Mouse (Mus musculus) intestine, postnatal 0 days (tissue): ENCODE data around the gene Ddx24. TPM values are rescaled to one million over a fixed set of nuclear protein-coding genes. Genes with fewer than 3 reads are reported as not detected.
A peak's percentile ranks its signal among the peaks of the same experiment; 100 is the strongest.

Source experiments
- ATAC-seq: fragments of 200-750 bp; cut with Nextera tagmentation; 2 replicates; pipeline ENCODE4 v1.8.0; 2017; ENCODE audit warnings: mild to moderate bottlenecking, moderate TSS enrichment, moderate library complexity
- H3K27ac ChIP-seq: fragments of 300-500 bp; sonication (generic); 2 replicates; pipeline ENCODE4 v1.5.1; 2014; ENCODE audit warnings: mild to moderate bottlenecking, low read depth, low read length, moderate library complexity
- H3K27me3 ChIP-seq: fragments of 300-500 bp; sonication (generic); replicated peaks from 2 replicates; pipeline ENCODE4 v1.6.1; 2014; ENCODE audit warnings: low read length, mixed read lengths; ENCODE audit not compliant: control insufficient read depth, insufficient read depth
- H3K36me3 ChIP-seq: fragments of 300-500 bp; sonication (generic); 2 replicates; pipeline ENCODE4 v1.6.1; 2014; ENCODE audit warnings: mild to moderate bottlenecking, moderate library complexity; ENCODE audit not compliant: control insufficient read depth, insufficient read depth
- H3K4me1 ChIP-seq: fragments of 300-500 bp; sonication (generic); replicated peaks from 2 replicates; pipeline ENCODE4 v1.6.1; 2014; ENCODE audit warnings: antibody characterized with exemption, low read length, mixed read lengths; ENCODE audit not compliant: control insufficient read depth, insufficient read depth
- H3K4me2 ChIP-seq: fragments of 300-500 bp; sonication (generic); replicated peaks from 2 replicates; pipeline ENCODE4 v1.6.1; 2014; ENCODE audit warnings: low read depth, mild to moderate bottlenecking, moderate library complexity
- H3K4me3 ChIP-seq: fragments of 300-500 bp; sonication (generic); 2 replicates; pipeline ENCODE4 v1.5.1; 2014; ENCODE audit warnings: low read depth, low read length
- H3K9ac ChIP-seq: fragments of 300-500 bp; sonication (generic); 2 replicates; pipeline ENCODE4 v1.6.1; 2014; ENCODE audit warnings: mild to moderate bottlenecking, low read depth, low read length
- H3K9me3 ChIP-seq: fragments of 300-500 bp; sonication (generic); 2 replicates; pipeline ENCODE4 v1.6.1; 2016; ENCODE audit warnings: mixed run types; ENCODE audit not compliant: control insufficient read depth
- CTCF ChIP-seq: sonication (generic); IDR thresholded peaks from 2 replicates; pipeline ENCODE4 v1.5.1; 2016; ENCODE audit warnings: low read depth, mild to moderate bottlenecking, control low read depth, antibody characterized with exemption, moderate library complexity
- WGBS: fragments of 180-500 bp; shearing (Covaris S2); extraction: QIAGEN DNeasy Blood & Tissue Kit; methylation state at CpG from one replicate; pipeline ENCODE4 v1.1.7; 2014; 5-methylcytosine and 5-hydroxymethylcytosine counted together
- polyA plus RNA-seq: library from polyadenylated mRNA; unstranded; fragments of >200 nt; fragmentation: Nextera tagmentation; extraction: Ambion mirVana; gene quantifications from 2 replicates; pipeline ENCODE4 v1.2.1, GENCODE M21; 2015

The Ddx24 gene
- polyA plus RNA-seq, 1 experiment from 2014 or later: 84.6 TPM

GRCm38 (mm10) chr12:103393528-103393927, 32.1 kb downstream of the Ddx24 start:
- no peaks in the 10 kb centered on the region for H3K36me3 ChIP-seq
- WGBS: 22% methylated on average over 6 of the region's 6 CpGs
- no peak overlapping the region for H3K27ac ChIP-seq
- H3K4me1 ChIP-seq: peaks cover 10% of the 10 kb centered on the region
- no peak overlapping the region for H3K4me2 ChIP-seq
- H3K9me3 ChIP-seq: no peaks in the 10 kb centered on the region
- ATAC-seq: no peak
- H3K27me3 ChIP-seq: no peaks in the 10 kb centered on the region
- no peak overlapping the region for H3K9ac ChIP-seq
- H3K4me3 ChIP-seq: no peak overlapping the region
- no peak for TF ChIP-seq CTCF

- TF ChIP-seq CTCF: no peak
- 76% methylated on average over 7 of the region's 7 CpGs for whole genome bisulfite sequencing
- no peak overlapping the region for H3K4me3 ChIP-seq
These were observed 34.5 kb downstream of the Ddx24 start for GRCm38 (mm10) chr12:103391098-103391497.

GRCm38 (mm10) chr12:103389982-103390381, 35.6 kb downstream of the Ddx24 start:
- no peak for ATAC-seq
- H3K27ac ChIP-seq: no peak overlapping the region
- peaks cover 10% of the 10 kb centered on the region for H3K4me1 ChIP-seq
- no peaks in the 10 kb centered on the region for H3K36me3 ChIP-seq
- H3K4me3 ChIP-seq: no peak overlapping the region
- no peaks in the 10 kb centered on the region for H3K27me3 ChIP-seq
- TF ChIP-seq CTCF: no peak
- 68% methylated on average over 4 of the region's 4 CpGs for WGBS
- no peaks in the 10 kb centered on the region for H3K9me3 ChIP-seq
- no peak overlapping the region for H3K9ac ChIP-seq
- H3K4me2 ChIP-seq: no peak overlapping the region

More at GRCm38 (mm10) chr12:103391098-103391497, 34.5 kb downstream of the Ddx24 start:
- no peak overlapping the region for H3K9ac ChIP-seq
- no peaks in the 10 kb centered on the region for H3K36me3 ChIP-seq
- ATAC-seq: no peak
- no peaks in the 10 kb centered on the region for H3K9me3 ChIP-seq
- H3K4me1 ChIP-seq: peaks cover 10% of the 10 kb centered on the region
- no peak overlapping the region for H3K4me2 ChIP-seq
- H3K27me3 ChIP-seq: no peaks in the 10 kb centered on the region
- H3K27ac ChIP-seq: no peak overlapping the region

GRCm38 (mm10) chr12:103389348-103389727, 36.3 kb downstream of the Ddx24 start:
- WGBS: 77% methylated on average over 2 of the region's 2 CpGs
- peaks cover 10% of the 10 kb centered on the region for H3K4me1 ChIP-seq
- H3K4me2 ChIP-seq: peak overlapping the region; percentile 89
- H3K4me3 ChIP-seq: peak overlapping the region; percentile 70
- H3K9ac ChIP-seq: peak overlapping the region; percentile 68; the same call in 1 of the 2 replicates
- ATAC-seq: no peak
- H3K27ac ChIP-seq: no peak overlapping the region
- H3K36me3 ChIP-seq: no peaks in the 10 kb centered on the region
- no peaks in the 10 kb centered on the region for H3K27me3 ChIP-seq
- no peak for TF ChIP-seq CTCF
- H3K9me3 ChIP-seq: no peaks in the 10 kb centered on the region

GRCm38 (mm10) chr12:103388505-103389347, 36.9 kb downstream of the Ddx24 start, which contains the start of gene Otub2:
Gene Otub2 (plus strand): TSS chr12:103388682.
- peak within 1 kb of the TSS; percentile 89 for H3K4me2 ChIP-seq
- no peaks in the 10 kb centered on the region for H3K27me3 ChIP-seq
- peak; percentile 31; the same call in 1 of the 2 replicates for TF ChIP-seq CTCF
- H3K36me3 ChIP-seq: no peaks in the 10 kb centered on the region
- H3K27ac ChIP-seq: no peak within 1 kb of the TSS; the same call in 1 of the 2 replicates
- H3K9me3 ChIP-seq: no peaks in the 10 kb centered on the region
- WGBS: under 1% methylated on average over 58 of the region's 58 CpGs
- H3K4me1 ChIP-seq: peaks cover 8% of the 10 kb centered on the region
- peak within 1 kb of the TSS; percentile 68 for H3K9ac ChIP-seq
- peak within 1 kb of the TSS; percentile 70 for H3K4me3 ChIP-seq
- ATAC-seq: peak; percentile 93

DNA sequence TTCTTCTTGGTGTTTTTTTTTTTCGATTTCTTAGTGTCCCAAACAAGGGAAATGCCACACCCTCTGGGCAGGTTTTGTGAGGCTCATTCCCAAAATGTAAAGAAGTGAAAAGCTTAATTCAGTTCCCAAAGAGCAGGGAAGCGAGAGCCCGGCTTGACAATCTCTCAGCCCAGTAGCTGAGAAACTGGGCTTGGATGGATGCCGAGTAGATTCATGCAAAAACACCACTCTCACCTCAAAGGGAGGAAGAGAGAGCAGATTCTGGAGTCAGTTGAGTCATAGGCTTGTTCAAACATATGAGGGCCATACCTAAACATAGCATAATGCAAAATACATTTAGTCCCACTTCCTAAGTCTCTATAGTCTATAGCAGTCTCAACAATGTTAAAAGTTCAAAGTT, 45.4 kb downstream of the Ddx24 start:
- no peak for TF ChIP-seq CTCF
- H3K27ac ChIP-seq: no peak overlapping the region
- H3K9ac ChIP-seq: no peak overlapping the region
- no peaks in the 10 kb centered on the region for H3K36me3 ChIP-seq
- no peak for ATAC-seq
- no peak overlapping the region for H3K4me2 ChIP-seq
- H3K4me1 ChIP-seq: no peaks in the 10 kb centered on the region
- no peak overlapping the region for H3K4me3 ChIP-seq
- no peaks in the 10 kb centered on the region for H3K9me3 ChIP-seq
- no peaks in the 10 kb centered on the region for H3K27me3 ChIP-seq
- 74% methylated on average over 4 of the region's 4 CpGs for WGBS
